Comparison of ENCODE assay signal across 15 mouse cellular contexts in genomic region chr5:74200481-74200880, GRCm38 (mm10). TPM values are rescaled to one million over a fixed set of nuclear protein-coding genes. Genes with fewer than 3 reads are reported as not detected.
DNase-seq lines count a peak whose midpoint lies in the region; ATAC-seq and TF ChIP-seq lines count a peak whose summit lies in the region.
"Had no signal": no experiment of that assay in that cellular context is flagged by ENCODE, and none has a peak within 500 bp of the region (broad histone marks: within the 10 kb centered on the region; RNA-seq: fewer than 3 reads in every experiment).

No protein-coding gene starts in this region.

- no peak overlapping the region for H3K9ac ChIP-seq in heart, embryonic 12.5 days
- no peak overlapping the region for H3K9ac ChIP-seq in heart, adult 2 months (ENCODE audit: low read depth, low read length)
- H3K9ac ChIP-seq in embryonic facial prominence, embryonic 12.5 days: no peak overlapping the region
- H3K9ac ChIP-seq in forebrain, embryonic 16.5 days (replicated peaks; ENCODE audit: low read depth, low read length): no peak overlapping the region
- H3K9ac ChIP-seq: neural tube, embryonic 12.5 days had no signal

- H3K4me1 ChIP-seq in heart, embryonic 12.5 days (replicated peaks): peaks cover 62% of the 10 kb centered on the region
- H3K4me1 ChIP-seq in heart, adult 2 months (ENCODE audit: control insufficient read depth, insufficient read depth, low read length): peaks cover 6% of the 10 kb centered on the region
- peaks cover 67% of the 10 kb centered on the region for H3K4me1 ChIP-seq in embryonic facial prominence, embryonic 12.5 days
- peaks cover 34% of the 10 kb centered on the region for H3K4me1 ChIP-seq in megakaryocyte, embryonic 14.5 days
- H3K4me1 ChIP-seq in forebrain, embryonic 16.5 days (replicated peaks; ENCODE audit: control insufficient read depth, insufficient read depth, low read length): peaks cover 33% of the 10 kb centered on the region

- H3K79me2 ChIP-seq in heart, adult 2 months (replicated peaks; ENCODE audit: control insufficient read depth, insufficient read depth, low read length): no peaks in the 10 kb centered on the region

- H3K27ac ChIP-seq in heart, embryonic 12.5 days (ENCODE audit: poor library complexity, severe bottlenecking): peak overlapping the region; percentile 82
- no peak overlapping the region for H3K27ac ChIP-seq in heart, adult 2 months
- H3K27ac ChIP-seq in embryonic facial prominence, embryonic 12.5 days: peak overlapping the region; percentile 82; the same call in 1 of the 2 replicates
- no peak overlapping the region for H3K27ac ChIP-seq in forebrain, embryonic 16.5 days (ENCODE audit: low read length)
- H3K27ac ChIP-seq: layer of hippocampus, adult 2 months; neural tube, embryonic 12.5 days had no signal

- H3K4me3 ChIP-seq in heart, embryonic 12.5 days: no peak overlapping the region
- H3K4me3 ChIP-seq in heart, adult 2 months: no peak overlapping the region
- H3K4me3 ChIP-seq in embryonic facial prominence, embryonic 12.5 days: no peak overlapping the region
- H3K4me3 ChIP-seq in megakaryocyte, embryonic 14.5 days (replicated peaks): peak overlapping the region; percentile 12
- H3K4me3 ChIP-seq in forebrain, embryonic 16.5 days (replicated peaks; ENCODE audit: low read length): no peak overlapping the region
- H3K4me3 ChIP-seq: layer of hippocampus, adult 2 months; neural tube, embryonic 12.5 days had no signal

- H3K9me3 ChIP-seq in heart, embryonic 12.5 days (replicated peaks): 0 out of 2 replicates have a peak, but pooled peaks cover 3% of the 10 kb centered on the region
- no peaks in the 10 kb centered on the region for H3K9me3 ChIP-seq in embryonic facial prominence, embryonic 12.5 days
- H3K9me3 ChIP-seq in megakaryocyte, embryonic 14.5 days: peaks cover 16% of the 10 kb centered on the region
- peaks cover 4% of the 10 kb centered on the region; the same call in 1 of the 2 replicates for H3K9me3 ChIP-seq in forebrain, embryonic 16.5 days (ENCODE audit: control insufficient read depth, low read length)
- H3K9me3 ChIP-seq: neural tube, embryonic 12.5 days had no signal

- no peak for ATAC-seq in heart, embryonic 12.5 days (ENCODE audit: insufficient number of reproducible peaks, low FRiP score)
- ATAC-seq in embryonic facial prominence, embryonic 12.5 days (ENCODE audit: insufficient number of reproducible peaks, insufficient read depth, low FRiP score, low TSS enrichment): no peak
- ATAC-seq in forebrain, embryonic 16.5 days: no peak
- ATAC-seq: intestine, embryonic 16.5 days had no signal

- DNase-seq in heart, adult 2 months: no peak
- DNase-seq in 416B (ENCODE audit: low read depth): peak; percentile 17
- no peak for DNase-seq in layer of hippocampus, adult 9-11 months
- no peak for DNase-seq in layer of hippocampus, adult 11-12 months (ENCODE audit: low spot score)
- DNase-seq: B cell, adult 2 months; cerebellum, adult 2 months; liver; right cerebral cortex, postnatal 14 days had no signal

- no peak overlapping the region; the same call in 1 of the 2 replicates for H3K4me2 ChIP-seq in heart, embryonic 12.5 days
- no peak overlapping the region for H3K4me2 ChIP-seq in embryonic facial prominence, embryonic 12.5 days (replicated peaks)
- no peak overlapping the region for H3K4me2 ChIP-seq in forebrain, embryonic 16.5 days (ENCODE audit: low read length)
- H3K4me2 ChIP-seq: neural tube, embryonic 12.5 days had no signal

- no peak for TF ChIP-seq CTCF in heart, adult 2 months (IDR thresholded peaks at IDR 0.05)

- TF ChIP-seq EP300 in heart, adult 2 months (IDR thresholded peaks at IDR 0.05; ENCODE audit: insufficient read depth, low read depth, low read length): no peak

- TF ChIP-seq POLR2A in heart, adult 2 months (IDR thresholded peaks at IDR 0.05; ENCODE audit: insufficient read depth, low read depth, low read length): no peak

- WGBS in heart, embryonic 12.5 days: 53% methylated on average over 8 of the region's 8 CpGs
- 80% methylated on average over 8 of the region's 8 CpGs for WGBS in heart, adult 2 months
- WGBS in embryonic facial prominence, embryonic 12.5 days: 86% methylated on average over 8 of the region's 8 CpGs
- WGBS in forebrain, embryonic 16.5 days: 91% methylated on average over 8 of the region's 8 CpGs

- intact Hi-C loops in heart, adult 2 months (cut with DNase I): no loop called here

- H3K36me3 ChIP-seq in heart, embryonic 12.5 days: peaks cover 34% of the 10 kb centered on the region
- peaks cover 10% of the 10 kb centered on the region for H3K36me3 ChIP-seq in heart, adult 2 months (ENCODE audit: control insufficient read depth, insufficient read depth, low read length)
- H3K36me3 ChIP-seq in embryonic facial prominence, embryonic 12.5 days: peaks cover 34% of the 10 kb centered on the region
- H3K36me3 ChIP-seq in megakaryocyte, embryonic 14.5 days (replicated peaks; ENCODE audit: low read length): peaks cover 22% of the 10 kb centered on the region
- H3K36me3 ChIP-seq in forebrain, embryonic 16.5 days (ENCODE audit: control insufficient read depth, insufficient read depth): no peaks in the 10 kb centered on the region

- no peaks in the 10 kb centered on the region for H3K27me3 ChIP-seq in heart, embryonic 12.5 days (replicated peaks)
- no peaks in the 10 kb centered on the region for H3K27me3 ChIP-seq in heart, adult 2 months (ENCODE audit: control insufficient read depth, insufficient read depth, low read length)
- no peaks in the 10 kb centered on the region for H3K27me3 ChIP-seq in embryonic facial prominence, embryonic 12.5 days
- peaks cover 20% of the 10 kb centered on the region for H3K27me3 ChIP-seq in megakaryocyte, embryonic 14.5 days (replicated peaks)
- no peaks in the 10 kb centered on the region for H3K27me3 ChIP-seq in forebrain, embryonic 16.5 days (replicated peaks; ENCODE audit: control insufficient read depth, insufficient read depth, low read length)
- H3K27me3 ChIP-seq: neural tube, embryonic 12.5 days had no signal

RNA-seq across cellular contexts. Expression of gene Rasl11b, which starts 5.4 kb away (rescaled TPM):
- 107 TPM in 2 replicates for polyA plus RNA-seq in heart, embryonic 12.5 days (2016; fragmentation: Nextera tagmentation; extraction: Ambion mirVana)
- 10 to 100 TPM; 27.8 to 28.9 TPM for total RNA-seq in heart, adult 2 months (2021)
- polyA plus RNA-seq in heart, adult 2 months (2012; rRNA removed): 31.3 and 44.4 TPM in 2 replicates
- polyA plus RNA-seq in embryonic facial prominence, embryonic 12.5 days (2016; fragmentation: Nextera tagmentation; extraction: Ambion mirVana): 134 and 140 TPM in 2 replicates
- polyA plus RNA-seq in megakaryocyte, embryonic 14.5 days (2012; ENCODE audit: insufficient read depth, low replicate concordance): 2.0 TPM in 1 of 2 replicates, not detected in the other
- polyA plus RNA-seq in forebrain, embryonic 16.5 days (2015; fragmentation: Nextera tagmentation; extraction: Ambion mirVana): 31.2 and 41.5 TPM in 2 replicates

Comparison
In these comparisons a context has a peak if more than half of its experiments do, and no peak if none do; other contexts are left out.
1. H3K27ac ChIP-seq: peak in heart, embryonic 12.5 days (single experiment) and embryonic facial prominence, embryonic 12.5 days (single experiment); none in heart, adult 2 months (single experiment) and forebrain, embryonic 16.5 days (single experiment).
2. RNA of gene Rasl11b, which starts 5.4 kb away (polyA plus RNA-seq): 134 to 140 TPM in embryonic facial prominence, embryonic 12.5 days, 107 TPM in heart, embryonic 12.5 days, 31.3 to 44.4 TPM in heart, adult 2 months and 31.2 to 41.5 TPM in forebrain, embryonic 16.5 days; 2.0 TPM in megakaryocyte, embryonic 14.5 days; every median in the first group is over 10 times any median in the second.